Mouse (Mus musculus) lung, postnatal 0 days (tissue): ENCODE measurements around the gene Galnt9. TPM values are rescaled to one million over a fixed set of nuclear protein-coding genes. Genes with fewer than 3 reads are reported as not detected.

Experiments
- ATAC-seq: fragments of 200-750 bp; cut with Nextera tagmentation; 2 replicates; pipeline ENCODE4 v1.8.0; 2017; ENCODE audit warnings: moderate library complexity
- DNase-seq: peaks from one replicate; pipeline ENCODE4 v3.0.0-alpha.2; 2016; ENCODE audit warnings: low spot score
- H3K27ac ChIP-seq: fragments of 300-500 bp; sonication (generic); 2 replicates; pipeline ENCODE4 v1.5.1; 2014; ENCODE audit warnings: antibody characterized with exemption, mild to moderate bottlenecking, low read length, mixed read lengths
- H3K27me3 ChIP-seq: fragments of 300-500 bp; sonication (generic); replicated peaks from 2 replicates; pipeline ENCODE4 v1.6.1; 2014; ENCODE audit warnings: low read length, mixed read lengths; ENCODE audit not compliant: insufficient read depth
- H3K36me3 ChIP-seq: fragments of 300-500 bp; sonication (generic); 2 replicates; pipeline ENCODE4 v1.6.1; 2014; ENCODE audit warnings: low read length, mixed read lengths; ENCODE audit not compliant: insufficient read depth
- H3K4me1 ChIP-seq: fragments of 300-500 bp; sonication (generic); 2 replicates; pipeline ENCODE4 v1.6.1; 2014; ENCODE audit warnings: antibody characterized with exemption, low read depth, low read length, mixed read lengths; ENCODE audit not compliant: insufficient read depth
- H3K4me2 ChIP-seq: fragments of 300-500 bp; sonication (generic); replicated peaks from 2 replicates; pipeline ENCODE4 v1.6.1; 2014; ENCODE audit warnings: low read depth, mild to moderate bottlenecking, low read length, moderate library complexity, mixed read lengths
- H3K4me3 ChIP-seq: fragments of 300-500 bp; sonication (generic); 2 replicates; pipeline ENCODE4 v1.5.1; 2014; ENCODE audit warnings: low read depth, low read length
- H3K9ac ChIP-seq: fragments of 300-500 bp; sonication (generic); replicated peaks from 2 replicates; pipeline ENCODE4 v1.6.1; 2014; ENCODE audit warnings: low read depth, mild to moderate bottlenecking
- H3K9me3 ChIP-seq: fragments of 300-500 bp; sonication (generic); 2 replicates; pipeline ENCODE4 v1.6.1; 2016; ENCODE audit warnings: low read length, mixed read lengths
- CTCF ChIP-seq: IDR thresholded peaks from 2 replicates; pipeline ENCODE4 v1.5.1; 2016; ENCODE audit warnings: antibody characterized with exemption, mild to moderate bottlenecking
- EP300 ChIP-seq: IDR thresholded peaks from 2 replicates; pipeline ENCODE4 v1.6.1; 2016; ENCODE audit warnings: antibody characterized with exemption, mild to moderate bottlenecking, control low read depth
- WGBS: fragments of 180-500 bp; shearing (Covaris S2); extraction: QIAGEN DNeasy Blood & Tissue Kit; methylation state at CpG from one replicate; pipeline ENCODE4 v1.1.7; 2014; 5-methylcytosine and 5-hydroxymethylcytosine counted together
- polyA plus RNA-seq: library from polyadenylated mRNA; unstranded; fragments of >200 nt; fragmentation: Nextera tagmentation; extraction: Ambion mirVana; gene quantifications from 2 replicates; pipeline ENCODE4 v1.2.1, GENCODE M21; 2015

The Galnt9 gene
- polyA plus RNA-seq, 1 experiment from 2014 or later: 0.18 TPM

DNA sequence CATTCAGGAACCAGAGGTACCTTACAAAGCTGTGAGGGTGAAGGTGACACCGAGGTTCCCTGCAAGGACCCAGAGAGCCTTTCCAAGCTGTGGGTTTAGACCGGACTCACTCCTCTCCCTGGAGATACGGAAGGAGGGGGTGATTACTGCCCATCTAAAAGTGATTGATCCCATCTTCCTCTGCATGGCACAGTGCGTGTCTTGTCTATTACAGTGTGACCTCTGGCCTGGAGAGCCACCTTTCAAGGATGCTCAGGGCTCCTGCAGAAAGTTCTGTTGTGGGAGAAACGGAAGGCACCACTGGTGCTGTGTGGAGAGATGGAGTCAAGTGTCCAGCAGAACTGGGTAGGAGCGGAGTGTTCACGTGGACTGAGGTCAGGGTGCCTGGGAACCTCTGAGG lies 1.2 kb downstream of the Galnt9 start:
- no peak overlapping the region for H3K9ac ChIP-seq
- no peak for TF ChIP-seq CTCF
- TF ChIP-seq EP300: no peak
- no peaks in the 10 kb centered on the region for H3K4me1 ChIP-seq
- DNase-seq (no peak), ATAC-seq (no peak)
- H3K27ac ChIP-seq: no peak overlapping the region
- no peaks in the 10 kb centered on the region for H3K36me3 ChIP-seq
- 67% methylated on average over 7 of the region's 7 CpGs for WGBS
- peaks cover 31% of the 10 kb centered on the region for H3K27me3 ChIP-seq
- H3K4me3 ChIP-seq: no peak overlapping the region
- no peaks in the 10 kb centered on the region for H3K9me3 ChIP-seq
- no peak overlapping the region for H3K4me2 ChIP-seq

DNA sequence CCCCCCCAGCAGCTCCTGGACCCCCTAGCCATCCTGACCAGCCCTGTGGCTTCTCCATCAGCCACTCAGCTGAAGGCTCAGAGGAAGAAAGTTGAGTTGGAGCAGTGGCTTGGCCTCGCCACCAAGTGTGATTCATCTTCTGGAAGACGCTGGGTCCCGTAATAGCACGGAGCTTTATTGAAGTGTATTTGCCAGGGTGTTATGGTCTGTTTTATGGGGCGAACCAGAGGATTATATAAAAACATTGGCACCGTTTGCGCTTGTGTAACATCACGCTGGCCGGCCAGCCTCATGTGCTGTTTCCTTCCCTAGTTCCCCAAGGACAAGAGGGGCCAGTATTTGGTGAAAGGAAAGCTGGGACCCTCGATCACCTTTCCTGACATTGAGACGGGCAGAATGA lies 2.0 kb downstream of the Galnt9 start:
- H3K36me3 ChIP-seq: no peaks in the 10 kb centered on the region
- DNase-seq (no peak), ATAC-seq (no peak)
- H3K27ac ChIP-seq: no peak overlapping the region
- H3K27me3 ChIP-seq: peaks cover 31% of the 10 kb centered on the region
- 79% methylated on average over 11 of the region's 11 CpGs for WGBS
- H3K9ac ChIP-seq: no peak overlapping the region
- TF ChIP-seq EP300 (no peak), CTCF (no peak)
- H3K4me3 ChIP-seq: no peak overlapping the region
- no peaks in the 10 kb centered on the region for H3K4me1 ChIP-seq
- no peaks in the 10 kb centered on the region for H3K9me3 ChIP-seq
- no peak overlapping the region for H3K4me2 ChIP-seq

DNA sequence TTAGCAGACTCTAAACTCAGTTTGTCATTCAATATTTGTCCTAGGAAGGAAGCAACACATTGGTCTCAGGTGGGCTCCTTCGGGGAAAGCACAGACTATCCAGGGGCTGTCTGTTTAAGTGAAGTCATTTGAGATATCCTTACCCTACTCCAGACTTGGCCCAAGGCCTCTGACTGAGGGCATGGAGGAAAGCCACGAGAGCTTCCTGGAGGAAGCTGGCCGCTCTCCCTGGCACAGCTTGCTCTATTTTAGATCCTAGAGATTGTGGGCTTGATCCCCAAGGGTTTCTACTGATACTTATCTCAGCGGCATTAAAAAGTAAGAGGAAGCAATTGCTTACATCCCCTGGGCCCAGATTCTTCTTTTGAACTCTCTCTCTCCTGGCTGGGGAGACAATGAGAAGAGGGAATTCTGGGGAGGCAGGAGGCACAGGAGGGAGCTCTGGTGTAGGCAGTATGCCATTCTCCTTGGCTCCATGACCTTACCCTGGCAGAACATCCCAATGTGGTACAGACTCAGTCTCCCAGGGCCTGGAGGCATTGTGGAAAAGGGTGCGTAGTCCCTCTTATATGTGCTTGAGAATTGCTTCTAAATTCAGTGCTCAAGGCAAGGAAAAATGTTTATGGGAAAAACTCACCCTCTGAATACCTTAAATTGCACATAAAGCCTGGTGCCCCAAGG lies 2.7 kb downstream of the Galnt9 start:
- H3K4me2 ChIP-seq: no peak overlapping the region
- WGBS: 69% methylated on average over 5 of the region's 5 CpGs
- DNase-seq (no peak), ATAC-seq (no peak)
- no peaks in the 10 kb centered on the region for H3K4me1 ChIP-seq
- no peak overlapping the region for H3K4me3 ChIP-seq
- no peaks in the 10 kb centered on the region for H3K36me3 ChIP-seq
- peaks cover 31% of the 10 kb centered on the region for H3K27me3 ChIP-seq
- no peak overlapping the region for H3K9ac ChIP-seq
- H3K9me3 ChIP-seq: no peaks in the 10 kb centered on the region
- TF ChIP-seq CTCF (no peak), EP300 (no peak)
- H3K27ac ChIP-seq: no peak overlapping the region

DNA sequence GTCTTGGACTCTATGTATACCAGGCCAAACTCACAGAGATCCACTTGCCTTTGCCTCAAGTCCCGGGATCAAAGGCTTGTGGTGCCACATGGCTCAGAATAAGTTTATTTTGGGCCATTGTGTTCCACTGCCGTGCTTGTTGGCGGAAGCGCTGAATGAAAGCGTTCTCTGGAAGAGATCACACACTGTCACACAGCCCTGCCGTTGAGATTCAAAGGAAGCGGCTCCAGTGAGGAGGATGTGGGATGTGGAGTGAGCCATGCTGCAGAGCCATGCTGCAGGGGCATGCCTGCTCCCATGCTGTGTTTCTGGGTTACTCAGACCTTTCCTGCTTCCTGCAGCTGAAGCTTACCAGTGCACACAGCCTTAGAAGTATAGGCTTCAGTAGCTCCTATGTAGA lies 4.3 kb downstream of the Galnt9 start:
- 41% methylated on average over 7 of the region's 7 CpGs for WGBS
- Histone ChIP-seq H3K4me3 (no peak overlapping the region), H3K4me1 (no peaks in the 10 kb centered on the region), H3K36me3 (no peaks in the 10 kb centered on the region), H3K27me3 (peaks cover 24% of the 10 kb centered on the region), H3K4me2 (no peak overlapping the region), H3K9me3 (no peaks in the 10 kb centered on the region), H3K27ac (no peak overlapping the region), H3K9ac (no peak overlapping the region)
- DNase-seq: no peak
- no peak for ATAC-seq
- TF ChIP-seq CTCF: no peak
- TF ChIP-seq EP300: no peak

DNA sequence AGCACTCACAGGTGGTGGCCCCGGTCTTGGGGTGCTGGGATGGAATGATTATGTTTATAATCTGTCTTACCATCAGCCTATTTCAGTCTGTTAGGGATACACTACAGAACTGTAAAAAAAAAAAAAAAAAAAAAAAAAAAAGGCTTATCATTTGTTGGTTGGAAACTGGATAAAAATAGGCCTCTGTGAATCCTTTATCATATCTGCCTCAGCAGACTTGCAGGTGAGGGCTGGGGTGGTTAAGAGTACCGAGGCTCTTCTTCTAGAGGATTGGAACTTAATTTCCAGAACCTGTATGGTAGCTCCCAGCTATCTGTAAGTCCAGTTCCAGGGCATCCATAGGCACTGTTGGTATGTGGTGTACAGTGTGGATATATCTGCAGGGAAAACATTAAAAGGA lies 6.0 kb downstream of the Galnt9 start:
- Histone ChIP-seq H3K4me2 (no peak overlapping the region), H3K4me1 (no peaks in the 10 kb centered on the region), H3K36me3 (no peaks in the 10 kb centered on the region), H3K27me3 (peaks cover 7% of the 10 kb centered on the region; the same call in 1 of the 2 replicates), H3K27ac (no peak overlapping the region), H3K4me3 (no peak overlapping the region), H3K9ac (no peak overlapping the region), H3K9me3 (no peaks in the 10 kb centered on the region)
- ATAC-seq: no peak
- TF ChIP-seq EP300 (no peak), CTCF (no peak)
- WGBS: 48% methylated on average over 2 of the region's 2 CpGs
- DNase-seq: no peak

DNA sequence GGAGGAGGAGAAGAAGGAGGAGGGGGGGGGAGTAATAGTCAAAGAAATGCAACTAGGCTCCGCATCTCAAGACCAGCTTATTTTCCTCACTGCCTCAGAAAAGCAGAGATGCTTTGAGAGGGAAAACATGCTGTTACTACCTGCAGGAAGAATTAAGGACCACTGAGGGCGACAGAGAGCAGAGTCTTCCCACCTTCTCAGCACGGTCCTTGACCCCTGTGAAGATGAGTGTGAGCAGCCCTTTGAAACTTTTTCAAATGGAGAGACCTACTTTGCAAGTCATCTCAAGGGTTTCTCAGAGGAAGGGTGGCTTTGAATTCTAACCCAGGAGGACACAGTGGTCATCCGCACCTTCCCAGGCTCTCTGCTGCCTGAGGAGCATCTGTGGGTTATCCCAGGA lies 6.7 kb downstream of the Galnt9 start:
- 10% methylated on average over 4 of the region's 4 CpGs for WGBS
- H3K4me2 ChIP-seq: no peak overlapping the region
- no peaks in the 10 kb centered on the region for H3K9me3 ChIP-seq
- H3K36me3 ChIP-seq: no peaks in the 10 kb centered on the region
- no peak overlapping the region for H3K4me3 ChIP-seq
- 0 out of 2 replicates have a peak, but pooled peaks cover under 1% of the 10 kb centered on the region for H3K27me3 ChIP-seq
- TF ChIP-seq CTCF: no peak; the same call in 1 of the 2 replicates
- no peak for TF ChIP-seq EP300
- H3K27ac ChIP-seq: no peak overlapping the region
- ATAC-seq: no peak
- H3K4me1 ChIP-seq: no peaks in the 10 kb centered on the region
- DNase-seq: no peak
- H3K9ac ChIP-seq: no peak overlapping the region

DNA sequence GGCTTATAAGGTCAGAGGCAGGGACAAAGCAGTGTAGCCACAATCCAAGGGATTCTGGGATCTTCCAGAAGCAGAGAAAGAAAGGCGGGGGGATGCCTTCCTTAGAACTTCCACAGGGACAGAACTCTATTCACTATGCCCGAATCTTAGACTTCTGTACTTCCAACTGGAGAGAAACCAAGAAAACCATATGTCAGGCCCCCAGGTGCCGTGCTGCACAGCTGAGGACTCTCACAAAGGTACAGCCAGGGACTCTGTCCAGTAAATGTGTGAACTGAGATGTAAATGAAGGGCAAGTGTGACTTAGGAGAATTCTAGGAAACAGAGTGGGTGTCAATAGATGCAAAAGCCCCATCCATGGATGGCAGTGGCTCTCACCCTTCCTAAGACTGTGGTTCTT lies 7.8 kb downstream of the Galnt9 start:
- TF ChIP-seq EP300 (no peak), CTCF (no peak)
- Histone ChIP-seq H3K9ac (no peak overlapping the region), H3K27ac (no peak overlapping the region), H3K9me3 (no peaks in the 10 kb centered on the region), H3K4me2 (no peak overlapping the region), H3K27me3 (no peaks in the 10 kb centered on the region), H3K4me3 (no peak overlapping the region), H3K36me3 (no peaks in the 10 kb centered on the region), H3K4me1 (no peaks in the 10 kb centered on the region)
- WGBS: 59% methylated on average over 3 of the region's 3 CpGs
- ATAC-seq (no peak), DNase-seq (no peak)
